Mouse (Mus musculus) heart, embryonic 13.5 days (tissue): ENCODE data around the gene Snrpg. TPM values are rescaled to one million over a fixed set of nuclear protein-coding genes. Genes with fewer than 3 reads are reported as not detected.

Experiments used
- polyA plus RNA-seq: library from polyadenylated mRNA; unstranded; fragments of >200 nt; fragmentation: Nextera tagmentation; extraction: Ambion mirVana; gene quantifications from 2 replicates; pipeline ENCODE4 v1.2.1, GENCODE M21; 2015

Gene Snrpg
- polyA plus RNA-seq, 1 experiment from 2014 or later, result 315 TPM

Other genes with a start within 250 kb of the Snrpg start
- 3.1 and 3.2 TPM in 2 replicates for gene Tgfa, start 176.1 kb upstream of the Snrpg start, polyA plus RNA-seq
- gene Fam136a, start 5.7 kb upstream of the Snrpg start, polyA plus RNA-seq, result 93.8 and 107 TPM in 2 replicates
- gene Pcyox1, start 25.9 kb downstream of the Snrpg start, polyA plus RNA-seq, result 51.2 and 52.0 TPM in 2 replicates
- 120 and 125 TPM in 2 replicates for gene Tia1, start 32.9 kb downstream of the Snrpg start, polyA plus RNA-seq
- 0.60 TPM in 1 of 2 replicates, not detected in the other for gene Gm44790, start 55.4 kb downstream of the Snrpg start, polyA plus RNA-seq
- gene C87436, start 67.1 kb downstream of the Snrpg start, polyA plus RNA-seq, result 16.8 and 20.0 TPM in 2 replicates
- gene Pcbp1, start 155.0 kb downstream of the Snrpg start, polyA plus RNA-seq, result 218 and 286 TPM in 2 replicates